Mouse (Mus musculus) gastrocnemius, adult 2 months (tissue): ENCODE measurements around the gene Prox1. TPM values are rescaled to one million over a fixed set of nuclear protein-coding genes. Genes with fewer than 3 reads are reported as not detected.
A peak's percentile ranks its signal among the peaks of the same experiment; 100 is the strongest.

Experiments used
- DNase-seq: peaks from one replicate; pipeline ENCODE4 v3.0.0; 2022
- H3K27ac ChIP-seq: fragments of 200-600 bp; 2 replicates; pipeline ENCODE4 v1.8.1; 2022; ENCODE audit warnings: mild to moderate bottlenecking
- H3K4me3 ChIP-seq: fragments of 200-600 bp; 2 replicates; pipeline ENCODE4 v1.8.1; 2022; ENCODE audit warnings: mild to moderate bottlenecking, moderate library complexity
- CTCF ChIP-seq: fragments of 200-600 bp; IDR thresholded peaks from 2 replicates; pipeline ENCODE4 v1.8.1; 2022; ENCODE audit warnings: antibody characterized with exemption, mild to moderate bottlenecking, moderate library complexity
- intact Hi-C: fragments of 180-260 bp; cut with DNase I; formaldehyde crosslinking; loops from one replicate; pipeline ENCODE4 v1.15.1; 2025
- total RNA-seq, 2 experiments: library from RNA; stranded (reverse); gene quantifications; 2 replicates each; pipeline ENCODE4 v1.2.3; 2021

Prox1 gene
- total RNA-seq, 2 experiments from 2014 or later, result 3.7 to 4.6 TPM

DNA sequence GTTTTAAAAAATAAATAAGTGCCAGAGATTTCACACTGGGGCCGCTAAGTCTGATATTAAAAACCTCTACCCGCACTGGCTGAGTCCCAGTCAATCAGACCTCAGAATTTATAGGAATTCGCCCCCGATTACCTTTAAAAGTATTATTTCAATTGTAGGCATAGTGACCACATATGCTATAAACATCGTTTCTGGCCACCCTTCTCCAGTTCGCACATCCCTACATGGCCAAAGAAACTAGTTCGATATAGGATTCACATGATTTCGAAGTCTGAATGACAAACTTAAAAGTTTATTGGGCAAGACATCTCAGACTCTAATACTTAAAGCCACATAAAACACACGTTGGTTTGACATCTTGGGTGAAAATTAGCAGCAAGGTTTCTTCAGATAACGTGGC lies 827 bp upstream of the Prox1 start:
- no peak overlapping the region for H3K27ac ChIP-seq
- TF ChIP-seq CTCF, result no peak
- H3K4me3 ChIP-seq, result peak overlapping the region; percentile 89
- DNase-seq, result no peak
- intact Hi-C loops, result no loop called here

GRCm38 (mm10) chr1:190170819-190171216 lies 304 bp upstream of the Prox1 start:
- Histone ChIP-seq H3K4me3 (peak overlapping the region; percentile 89), H3K27ac (peak overlapping the region; percentile 89)
- DNase-seq, result no peak
- TF ChIP-seq CTCF, result no peak
- intact Hi-C loops, result no loop called here

DNA sequence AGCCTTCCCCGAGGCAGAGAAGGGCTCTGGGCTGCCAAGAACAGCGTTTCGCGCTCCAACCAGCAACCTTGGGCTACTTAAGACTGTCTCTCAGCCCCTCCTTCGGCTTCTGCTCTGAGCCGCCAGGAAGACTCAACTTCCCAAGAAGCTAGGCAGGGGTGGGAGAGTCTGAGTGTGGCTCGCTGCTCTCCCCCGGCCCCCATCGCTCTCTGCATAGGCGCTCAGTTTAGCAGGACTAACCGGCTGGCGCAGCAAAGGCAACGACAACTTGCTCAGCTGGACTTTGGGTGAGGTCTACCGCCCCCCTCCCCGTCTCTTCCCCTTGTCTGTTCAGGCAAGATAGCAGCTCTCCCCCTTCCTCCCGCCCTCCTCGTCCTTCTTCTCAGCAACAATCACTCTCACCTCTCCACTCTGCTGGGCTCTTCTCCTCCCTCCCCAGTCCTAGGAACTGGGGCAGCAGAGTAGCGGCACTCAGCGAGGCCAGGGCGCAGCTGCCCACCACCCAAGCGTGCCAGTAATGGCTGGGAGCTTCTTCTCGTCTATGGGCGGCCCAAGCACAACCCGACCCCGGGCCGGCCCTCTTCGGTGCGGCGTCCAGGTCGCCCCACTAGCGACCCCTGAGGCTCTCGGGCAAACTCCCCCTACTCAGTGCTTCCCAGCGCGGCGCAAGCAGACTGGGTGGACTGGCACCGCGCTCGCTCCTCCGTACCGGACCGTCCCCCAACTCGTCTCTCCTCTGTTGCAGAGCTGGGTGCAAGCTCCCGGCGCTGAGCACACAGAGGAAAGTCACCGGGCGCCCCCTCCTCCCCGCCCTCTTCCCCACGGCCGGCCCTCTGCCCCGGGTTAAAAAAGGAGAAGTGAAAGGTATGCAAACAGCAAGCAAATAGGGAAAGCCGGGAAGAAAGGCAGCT lies 1.5 kb downstream of the Prox1 start:
- peak; percentile 39 for DNase-seq
- no peak for TF ChIP-seq CTCF
- H3K27ac ChIP-seq, result peak overlapping the region; percentile 9
- peak overlapping the region; percentile 89 for H3K4me3 ChIP-seq
- intact Hi-C loops, result no loop called here

DNA sequence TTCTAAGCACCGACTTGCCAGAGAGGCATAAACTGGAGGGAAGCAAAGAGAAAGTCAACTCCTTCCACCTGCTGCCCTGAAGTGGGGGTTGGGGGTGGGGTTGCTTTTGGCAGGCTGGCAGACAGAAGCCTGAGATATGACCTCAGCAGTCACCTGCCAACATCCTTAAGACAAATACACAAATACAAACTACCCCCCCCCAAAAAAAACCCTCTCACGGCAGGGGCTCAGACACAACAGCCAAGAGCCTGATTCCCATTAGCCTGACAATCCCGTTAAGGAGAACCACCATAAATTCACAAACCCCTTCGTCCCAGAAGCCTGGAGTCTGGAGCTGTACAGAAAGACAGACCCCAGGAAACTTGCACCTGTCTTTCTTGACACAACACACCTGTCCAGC lies 2.4 kb downstream of the Prox1 start:
- TF ChIP-seq CTCF, result no peak
- Histone ChIP-seq H3K27ac (no peak overlapping the region), H3K4me3 (peak overlapping the region; percentile 89)
- no peak for DNase-seq
- intact Hi-C loops, result no loop called here

GRCm38 (mm10) chr1:190167609-190168008 lies 2.9 kb downstream of the Prox1 start:
- intact Hi-C loops, result no loop called here
- Histone ChIP-seq H3K4me3 (no peak overlapping the region), H3K27ac (no peak overlapping the region)
- no peak for TF ChIP-seq CTCF
- DNase-seq, result no peak

- no peak for TF ChIP-seq CTCF
Observed at GRCm38 (mm10) chr1:190165511-190165910, 5.0 kb downstream of the Prox1 start.

GRCm38 (mm10) chr1:190163471-190163870 lies 7.0 kb downstream of the Prox1 start:
- intact Hi-C loops, result no loop called here
- H3K27ac ChIP-seq, result no peak overlapping the region
- DNase-seq, result no peak
- TF ChIP-seq CTCF, result no peak
- no peak overlapping the region for H3K4me3 ChIP-seq

More at GRCm38 (mm10) chr1:190165511-190165910, 5.0 kb downstream of the Prox1 start:
- intact Hi-C loops, result no loop called here
- no peak for DNase-seq
- Histone ChIP-seq H3K27ac (no peak overlapping the region), H3K4me3 (no peak overlapping the region)

- peak; percentile 38 for DNase-seq
- H3K4me3 ChIP-seq, result peak overlapping the region; percentile 65
- no peak overlapping the region for H3K27ac ChIP-seq
- intact Hi-C loops, result no loop called here
- no peak for TF ChIP-seq CTCF
Observed at GRCm38 (mm10) chr1:190161708-190162465, 8.6 kb downstream of the Prox1 start.

GRCm38 (mm10) chr1:190161288-190161687 lies 9.2 kb downstream of the Prox1 start:
- H3K4me3 ChIP-seq, result peak overlapping the region; percentile 65
- intact Hi-C loops, result no loop called here
- DNase-seq, result no peak
- H3K27ac ChIP-seq, result no peak overlapping the region
- TF ChIP-seq CTCF, result no peak

DNA sequence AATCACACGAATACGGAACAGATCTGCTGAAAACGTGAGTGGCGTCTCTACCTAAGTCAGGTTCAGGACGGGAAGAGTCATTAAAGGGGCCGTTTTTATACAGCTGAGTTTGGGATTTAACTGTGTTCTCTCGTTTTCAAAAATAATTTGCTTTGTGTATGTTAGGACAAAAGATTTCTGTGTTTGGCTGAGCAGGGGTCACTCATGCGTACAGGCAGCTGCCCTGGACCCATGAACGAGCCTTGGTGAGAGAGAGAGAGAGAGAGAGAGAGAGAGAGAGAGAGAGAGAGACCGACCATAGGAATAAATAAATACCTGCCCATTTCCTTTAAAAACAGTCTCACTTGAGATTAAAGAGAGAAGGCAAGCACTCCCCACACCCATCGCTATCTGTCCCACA lies 11.1 kb downstream of the Prox1 start:
- DNase-seq, result no peak
- intact Hi-C loops, result no loop called here
- no peak for TF ChIP-seq CTCF
- Histone ChIP-seq H3K4me3 (no peak overlapping the region), H3K27ac (no peak overlapping the region)

DNA sequence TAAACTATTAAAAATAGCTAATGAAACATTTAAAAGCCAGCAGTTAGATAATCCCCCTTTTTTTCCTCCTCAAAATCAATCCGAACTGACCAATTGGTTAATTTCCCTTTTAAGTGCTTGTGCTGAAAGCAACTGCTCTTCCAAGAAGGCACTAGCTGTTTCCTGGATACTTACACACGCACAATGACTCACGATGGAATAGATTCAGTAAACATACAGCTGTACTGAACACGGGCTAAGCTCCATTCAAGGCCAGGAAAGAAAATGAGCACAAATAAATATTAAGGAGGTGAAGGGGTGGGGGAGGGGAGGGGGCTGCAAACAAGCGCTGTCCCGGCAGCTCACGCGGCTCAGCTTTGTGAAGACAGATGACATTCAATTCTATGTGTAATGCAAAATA lies 14.8 kb downstream of the Prox1 start:
- no peak for TF ChIP-seq CTCF
- H3K27ac ChIP-seq, result no peak overlapping the region
- H3K4me3 ChIP-seq, result no peak overlapping the region
- intact Hi-C loops, result no loop called here
- no peak for DNase-seq

DNA sequence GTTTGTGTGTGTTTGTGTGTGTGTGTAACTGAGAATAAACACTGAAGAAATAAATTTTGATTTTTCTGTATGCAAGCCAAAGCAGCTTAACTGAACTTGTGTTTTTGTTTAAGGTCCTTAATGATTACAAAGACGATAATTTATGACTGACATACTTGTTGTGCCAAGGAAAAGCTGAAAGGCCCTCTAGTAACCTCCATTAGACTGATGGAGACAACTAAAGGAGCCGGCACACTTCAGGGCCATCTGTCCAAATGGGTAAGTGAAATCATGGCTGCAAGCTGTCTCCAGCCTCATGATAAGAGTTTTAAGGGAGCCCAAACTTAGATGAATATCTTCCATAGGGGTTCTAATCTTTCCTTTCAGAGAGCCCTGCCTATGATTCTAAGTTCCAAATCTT lies 15.5 kb downstream of the Prox1 start:
- Histone ChIP-seq H3K27ac (no peak overlapping the region), H3K4me3 (no peak overlapping the region)
- TF ChIP-seq CTCF, result no peak
- DNase-seq, result no peak
- intact Hi-C loops, result no loop called here

DNA sequence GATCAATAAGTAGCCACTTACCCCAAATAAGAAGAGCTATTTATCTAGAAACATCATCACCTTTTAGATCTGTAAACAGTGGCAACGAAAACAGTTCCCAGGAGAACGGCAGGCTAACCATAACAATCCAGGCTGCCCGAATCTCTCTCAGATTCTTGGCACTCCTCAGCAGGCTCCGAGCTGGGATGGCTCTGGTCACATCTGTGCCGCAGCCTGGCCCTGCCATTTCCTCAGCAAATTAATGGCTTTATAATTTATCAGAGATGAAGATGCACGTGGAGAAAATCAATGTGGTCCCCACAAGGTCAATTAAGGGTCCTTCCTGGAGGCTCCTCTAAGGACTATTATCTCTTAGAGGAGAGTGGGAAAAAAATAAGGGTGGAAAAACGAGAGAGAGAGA lies 16.2 kb downstream of the Prox1 start:
- no peak overlapping the region for H3K4me3 ChIP-seq
- intact Hi-C loops, result no loop called here
- no peak for DNase-seq
- no peak overlapping the region for H3K27ac ChIP-seq
- no peak for TF ChIP-seq CTCF
